Mouse (Mus musculus): ENCODE measurements around the gene Glt8d1. TPM values are rescaled to one million over a fixed set of nuclear protein-coding genes. Genes with fewer than 3 reads are reported as not detected.
A peak's percentile ranks its signal among the peaks of the same experiment; 100 is the strongest.

Gene Glt8d1
- total and polyA plus RNA-seq, 3 experiments = 18.4 to 25.1 (median 24.6) TPM

GRCm38 (mm10) chr14:31013928-31014327 lies 12.7 kb downstream of the Glt8d1 start:
- intact Hi-C loops (cut with DNase I) = no loop called here
- H3K36me3 ChIP-seq (ENCODE audit: control insufficient read depth, insufficient read depth, low read length) = peaks cover 17% of the 10 kb centered on the region

GRCm38 (mm10) chr14:31016063-31016462 lies 14.9 kb downstream of the Glt8d1 start:
- Histone ChIP-seq H3K27me3 (ENCODE audit: control insufficient read depth, insufficient read depth, low read length) (no peaks in the 10 kb centered on the region), H3K4me1 (ENCODE audit: control insufficient read depth, insufficient read depth, low read length) (peaks cover 7% of the 10 kb centered on the region), H3K36me3 (ENCODE audit: control insufficient read depth, insufficient read depth, low read length) (peaks cover 25% of the 10 kb centered on the region), H3K4me3 (no peak overlapping the region), H3K79me2 (replicated peaks; ENCODE audit: control insufficient read depth, insufficient read depth, low read length) (0 out of 2 replicates have a peak, but pooled peaks cover 1% of the 10 kb centered on the region), H3K27ac (no peak overlapping the region), H3K9ac (ENCODE audit: low read depth, low read length) (no peak overlapping the region)
- no peak for TF ChIP-seq CTCF (IDR thresholded peaks at IDR 0.05)
- TF ChIP-seq POLR2A (IDR thresholded peaks at IDR 0.05; ENCODE audit: insufficient read depth, low read depth, low read length) = no peak
- no peak for TF ChIP-seq EP300 (IDR thresholded peaks at IDR 0.05; ENCODE audit: insufficient read depth, low read depth, low read length)
- intact Hi-C loops (cut with DNase I) = no loop called here
- WGBS = 43% methylated on average over 1 of the region's 1 CpGs
- no peak for DNase-seq

More at GRCm38 (mm10) chr14:31013928-31014327, 12.7 kb downstream of the Glt8d1 start:
- TF ChIP-seq CTCF (IDR thresholded peaks at IDR 0.05) = no peak
- no peak for TF ChIP-seq POLR2A (IDR thresholded peaks at IDR 0.05; ENCODE audit: insufficient read depth, low read depth, low read length)
- TF ChIP-seq EP300 (IDR thresholded peaks at IDR 0.05; ENCODE audit: insufficient read depth, low read depth, low read length) = no peak
- WGBS = 95% methylated on average over 2 of the region's 2 CpGs
- no peaks in the 10 kb centered on the region for H3K27me3 ChIP-seq (ENCODE audit: control insufficient read depth, insufficient read depth, low read length)
- H3K4me1 ChIP-seq (ENCODE audit: control insufficient read depth, insufficient read depth, low read length) = peaks cover 4% of the 10 kb centered on the region
- no peak overlapping the region for H3K4me3 ChIP-seq
- no peaks in the 10 kb centered on the region for H3K79me2 ChIP-seq (replicated peaks; ENCODE audit: control insufficient read depth, insufficient read depth, low read length)
- no peak overlapping the region for H3K9ac ChIP-seq (ENCODE audit: low read depth, low read length)
- no peak overlapping the region for H3K27ac ChIP-seq
- no peak for DNase-seq

- Histone ChIP-seq H3K4me1 (ENCODE audit: control insufficient read depth, insufficient read depth, low read length) (peaks cover 7% of the 10 kb centered on the region), H3K79me2 (replicated peaks; ENCODE audit: control insufficient read depth, insufficient read depth, low read length) (0 out of 2 replicates have a peak, but pooled peaks cover 3% of the 10 kb centered on the region), H3K36me3 (ENCODE audit: control insufficient read depth, insufficient read depth, low read length) (peaks cover 23% of the 10 kb centered on the region), H3K27me3 (ENCODE audit: control insufficient read depth, insufficient read depth, low read length) (no peaks in the 10 kb centered on the region), H3K4me3 (peak overlapping the region; percentile 64), H3K27ac (no peak overlapping the region), H3K9ac (ENCODE audit: low read depth, low read length) (peak overlapping the region; percentile 41; the same call in 1 of the 2 replicates)
- 6% methylated on average over 2 of the region's 2 CpGs for WGBS
- intact Hi-C loops (cut with DNase I) = no loop called here
- no peak for DNase-seq
- TF ChIP-seq CTCF (IDR thresholded peaks at IDR 0.05) = peak; percentile 16; the same call in 1 of the 2 replicates
- no peak for TF ChIP-seq POLR2A (IDR thresholded peaks at IDR 0.05; ENCODE audit: insufficient read depth, low read depth, low read length)
Observed at GRCm38 (mm10) chr14:31017854-31018253, 16.7 kb downstream of the Glt8d1 start.

GRCm38 (mm10) chr14:31018860-31019291 lies 17.7 kb downstream of the Glt8d1 start, which contains the start of the genes Pbrm1 and Gnl3:
TSS of gene Pbrm1 (plus strand) at chr14:31019138.
TSS of gene Gnl3 (minus strand) at chr14:31019152.
- Histone ChIP-seq H3K9ac (ENCODE audit: low read depth, low read length) (peak within 1 kb of the TSS; percentile 94), H3K4me3 (peak within 1 kb of the TSS; percentile 69), H3K79me2 (replicated peaks; ENCODE audit: control insufficient read depth, insufficient read depth, low read length) (0 out of 2 replicates have a peak, but pooled peaks cover 3% of the 10 kb centered on the region), H3K27ac (peak within 1 kb of the TSS; percentile 84), H3K4me1 (ENCODE audit: control insufficient read depth, insufficient read depth, low read length) (peaks cover 7% of the 10 kb centered on the region), H3K36me3 (ENCODE audit: control insufficient read depth, insufficient read depth, low read length) (peaks cover 23% of the 10 kb centered on the region), H3K27me3 (ENCODE audit: control insufficient read depth, insufficient read depth, low read length) (no peaks in the 10 kb centered on the region)
- TF ChIP-seq EP300 (IDR thresholded peaks at IDR 0.05; ENCODE audit: insufficient read depth, low read depth, low read length) = 0 out of 2 replicates have a peak, but pooled peaks have one; percentile 16
- peak; percentile 41 for TF ChIP-seq CTCF (IDR thresholded peaks at IDR 0.05)
- TF ChIP-seq POLR2A (IDR thresholded peaks at IDR 0.05; ENCODE audit: insufficient read depth, low read depth, low read length) = peak; percentile 78
- 1% methylated on average over 48 of the region's 53 CpGs for WGBS
- intact Hi-C loops (cut with DNase I) = loop anchor here (1.0 kb wide), 1 partner anchor 18 kb away; the partner anchor contains the start of genes Glt8d1 and Spcs1
- peak; percentile 97 to 98 for DNase-seq

- Histone ChIP-seq H3K36me3 (ENCODE audit: control insufficient read depth, insufficient read depth, low read length) (peaks cover 21% of the 10 kb centered on the region), H3K4me1 (ENCODE audit: control insufficient read depth, insufficient read depth, low read length) (peaks cover 7% of the 10 kb centered on the region), H3K4me3 (peak overlapping the region; percentile 69), H3K9ac (ENCODE audit: low read depth, low read length) (peak overlapping the region; percentile 94), H3K27me3 (ENCODE audit: control insufficient read depth, insufficient read depth, low read length) (no peaks in the 10 kb centered on the region), H3K27ac (peak overlapping the region; percentile 84), H3K79me2 (replicated peaks; ENCODE audit: control insufficient read depth, insufficient read depth, low read length) (0 out of 2 replicates have a peak, but pooled peaks cover 3% of the 10 kb centered on the region)
- DNase-seq = peak in 1 of 2 experiments; percentile 92
- intact Hi-C loops (cut with DNase I) = loop anchor here (1.0 to 5.0 kb wide), 2 partner anchors 18 to 178 kb away; partner anchors contain the start of genes Glt8d1 and Spcs1
- TF ChIP-seq EP300 (IDR thresholded peaks at IDR 0.05; ENCODE audit: insufficient read depth, low read depth, low read length) = no peak
- TF ChIP-seq POLR2A (IDR thresholded peaks at IDR 0.05; ENCODE audit: insufficient read depth, low read depth, low read length) = peak; percentile 37; the same call in 1 of the 2 replicates
- WGBS = 1% methylated on average over 45 of the region's 56 CpGs
Observed at GRCm38 (mm10) chr14:31019331-31020205, 18.4 kb downstream of the Glt8d1 start.

Data from heart, adult 2 months (tissue).